Mouse (Mus musculus): Measurements from ENCODE around the gene Cnot8.

The Cnot8 gene

DNA sequence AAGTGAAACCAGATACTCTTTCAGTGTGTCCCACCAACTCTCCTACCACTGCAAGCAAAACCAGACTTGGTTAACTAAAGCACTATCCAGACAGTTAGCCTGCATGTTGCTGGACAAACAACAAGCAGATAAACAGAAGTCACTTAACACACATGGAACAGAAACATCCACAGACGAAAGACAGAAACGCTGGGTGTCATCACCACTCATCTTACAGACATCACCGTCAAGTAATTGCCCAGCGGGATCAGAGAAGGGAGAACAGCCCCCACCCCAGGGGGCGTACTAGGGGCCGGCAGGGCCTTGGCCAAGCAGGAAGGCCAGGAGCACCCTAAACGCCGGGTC, 63.8 kb downstream of the Cnot8 start:
- peak; percentile 23 for DNase-seq (ENCODE audit: low read depth)
